Mouse (Mus musculus) heart, postnatal 10 days (tissue): Measurements from ENCODE around the gene Zbtb25. TPM values are rescaled to one million over a fixed set of nuclear protein-coding genes. Genes with fewer than 3 reads are reported as not detected.

ENCODE experiments used
- DNase-seq, 2 experiments: peaks; one replicate each; pipeline ENCODE4 v3.0.0; 2021
- intact Hi-C: fragments of 180-260 bp; cut with DNase I; formaldehyde crosslinking; loops from one replicate; pipeline ENCODE4 v1.15.1; 2025
- total RNA-seq, 2 experiments: library from RNA; stranded (reverse); gene quantifications; 2 replicates each; pipeline ENCODE4 v1.2.3; 2021

Zbtb25 gene
- total RNA-seq: 10 to 100 TPM in 1 of 2 experiments, 1 to 10 TPM in 1; 8.5 to 12.2 TPM

- intact Hi-C loops: no loop called here
- DNase-seq: peak; percentile 86 to 89
Measured at GRCm38 (mm10) chr12:76369206-76369977, at the start of gene Zbtb25. Gene Zbtb25 (minus strand): TSS chr12:76369602.

- intact Hi-C loops: no loop called here
- no peak for DNase-seq
Measured at GRCm38 (mm10) chr12:76418346-76418745, 48.9 kb upstream of the Zbtb25 start.

DNA sequence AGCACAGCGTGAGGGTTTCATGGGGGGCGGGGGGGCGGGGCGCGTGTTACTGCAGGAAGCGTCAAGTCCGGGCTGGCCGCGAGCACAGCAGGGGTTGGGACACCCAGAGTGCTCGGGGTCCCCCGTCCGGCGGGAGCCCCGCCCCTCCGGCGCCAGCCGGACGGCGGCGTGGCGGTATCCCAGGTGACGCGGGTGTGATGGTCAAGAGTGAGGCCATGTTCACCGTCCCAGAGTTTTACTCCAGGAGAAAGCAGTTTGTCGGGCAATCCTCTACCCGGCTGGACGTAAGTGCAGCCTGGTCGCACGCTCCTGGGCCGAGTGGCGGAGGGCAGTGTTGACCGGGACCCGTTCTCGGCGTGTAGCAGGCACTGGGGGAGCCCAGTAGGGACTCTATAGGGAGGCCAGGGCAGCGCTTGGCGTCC lies 48.0 kb upstream of the Zbtb25 start, which contains the start of gene Ppp1r36:
Gene Ppp1r36, plus strand, starts transcription at position 106 of the 422 bp plus-strand sequence.
- DNase-seq: peak; percentile 33 to 35
- intact Hi-C loops: no loop called here

DNA sequence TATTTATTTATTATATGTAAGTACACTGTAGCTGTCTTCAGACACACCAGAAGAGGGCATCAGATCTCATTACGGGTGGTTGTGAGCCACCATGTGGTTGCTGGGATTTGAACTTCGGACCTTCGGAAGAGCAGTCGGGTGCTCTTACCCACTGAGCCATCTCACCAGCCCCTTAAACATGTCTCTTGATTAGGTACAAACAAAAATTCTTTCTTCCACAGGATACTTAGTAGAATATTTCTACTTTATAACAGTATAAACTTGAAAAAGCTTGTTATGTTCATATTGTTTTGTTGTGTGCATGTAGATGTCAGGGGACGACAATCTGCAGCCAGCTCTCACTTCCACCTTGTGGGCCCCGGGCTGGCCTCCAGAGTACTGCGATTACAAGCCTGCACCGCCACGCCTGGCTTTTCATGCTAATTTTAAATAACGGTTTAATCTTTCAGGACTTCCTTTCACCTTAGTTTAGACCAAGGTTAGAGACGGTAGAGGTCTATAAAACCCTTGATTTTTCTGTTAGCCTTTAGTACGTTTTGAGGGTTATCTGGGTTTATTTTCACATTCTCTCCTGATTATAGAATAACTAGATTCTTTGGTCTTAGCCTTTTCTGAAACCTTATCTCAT lies 46.1 kb upstream of the Zbtb25 start:
- intact Hi-C loops: no loop called here
- peak; percentile 43 to 48 for DNase-seq

GRCm38 (mm10) chr12:76409166-76409565 lies 39.8 kb upstream of the Zbtb25 start:
- intact Hi-C loops: no loop called here
- DNase-seq: no peak

DNA sequence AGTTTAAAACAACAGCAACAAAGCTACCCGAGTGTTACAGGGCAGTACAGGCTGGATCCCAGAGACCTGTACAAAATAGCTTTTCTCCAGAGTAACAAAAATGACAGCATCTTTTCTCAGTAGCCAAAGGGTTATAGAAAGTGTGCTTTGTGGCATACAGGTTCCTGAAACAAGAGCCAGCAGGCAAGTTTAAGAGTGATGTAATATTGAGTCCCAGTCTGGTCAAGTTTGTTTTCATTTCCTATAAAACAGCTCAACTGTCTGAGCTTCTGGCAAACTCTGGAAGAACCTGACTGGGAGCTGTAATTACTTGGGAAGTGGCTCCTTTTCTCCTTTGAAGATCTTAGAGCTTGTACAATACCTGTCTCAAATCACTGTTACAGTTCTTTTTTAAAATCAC lies 37.8 kb upstream of the Zbtb25 start:
- intact Hi-C loops: no loop called here
- no peak for DNase-seq

GRCm38 (mm10) chr12:76405971-76406370 lies 36.6 kb upstream of the Zbtb25 start:
- intact Hi-C loops: loop anchor here (2.0 kb wide), 1 partner anchor 67 kb away; no protein-coding TSS in a partner anchor
- DNase-seq: peak; percentile 23 to 28

GRCm38 (mm10) chr12:76405183-76405970 lies 36.0 kb upstream of the Zbtb25 start:
- intact Hi-C loops: loop anchor here (2.0 kb wide), 1 partner anchor 67 kb away; no protein-coding TSS in a partner anchor
- peak; percentile 35 to 45 for DNase-seq

DNA sequence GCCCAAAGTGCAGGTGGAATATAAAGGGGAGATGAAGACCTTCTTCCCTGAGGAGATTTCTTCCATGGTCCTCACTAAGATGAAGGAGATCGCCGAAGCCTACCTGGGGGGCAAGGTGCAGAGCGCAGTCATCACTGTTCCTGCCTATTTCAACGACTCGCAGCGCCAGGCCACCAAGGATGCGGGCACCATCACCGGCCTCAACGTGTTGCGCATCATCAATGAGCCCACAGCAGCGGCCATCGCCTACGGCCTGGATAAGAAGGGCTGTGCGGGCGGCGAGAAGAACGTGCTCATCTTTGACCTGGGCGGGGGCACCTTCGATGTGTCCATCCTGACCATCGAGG lies 35.4 kb upstream of the Zbtb25 start:
- intact Hi-C loops: loop anchor here (2.0 to 5.0 kb wide), 2 partner anchors 68 to 192 kb away; no protein-coding TSS in a partner anchor
- peak in 1 of 2 experiments; percentile 35 for DNase-seq

DNA sequence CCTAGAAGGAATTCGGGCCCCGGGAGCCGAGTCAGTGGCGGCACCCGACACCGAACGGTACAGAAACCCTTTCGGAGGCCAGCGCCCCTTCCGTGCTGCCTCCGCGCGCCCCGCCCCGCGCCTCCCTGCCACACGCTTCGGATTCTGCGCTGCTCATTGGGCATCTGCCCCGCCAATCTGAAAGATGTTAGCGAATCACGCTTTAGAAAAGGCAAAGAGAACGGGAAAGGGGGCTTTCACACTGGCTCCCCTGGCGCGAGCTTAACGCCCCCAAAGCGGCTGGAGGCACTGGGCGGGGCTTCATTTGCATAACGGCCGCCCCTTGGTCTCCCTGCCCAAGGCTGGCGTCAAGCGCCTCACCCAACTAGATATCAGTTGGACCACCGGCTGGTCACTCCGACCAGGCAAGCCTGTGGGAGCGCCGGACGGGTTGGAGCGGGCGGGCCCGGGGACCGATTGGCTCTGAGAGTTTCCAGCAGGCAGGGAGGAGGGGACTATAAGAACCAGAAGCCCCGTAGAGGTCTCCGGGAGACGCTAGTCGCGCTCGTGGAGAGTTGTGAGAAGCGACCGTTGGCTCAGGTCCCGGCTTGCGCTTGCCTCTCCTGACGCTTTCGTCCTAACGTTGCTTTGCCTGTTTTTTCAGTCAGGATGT lies 34.6 kb upstream of the Zbtb25 start, which contains the start of gene Hspa2:
Gene Hspa2, plus strand, starts transcription at position 291 of the 652 bp plus-strand sequence.
- peak; percentile 100 for DNase-seq
- intact Hi-C loops: loop anchor here (2.0 to 5.0 kb wide), 3 partner anchors 33 to 193 kb away; partner anchors contain the start of gene Zbtb1

DNA sequence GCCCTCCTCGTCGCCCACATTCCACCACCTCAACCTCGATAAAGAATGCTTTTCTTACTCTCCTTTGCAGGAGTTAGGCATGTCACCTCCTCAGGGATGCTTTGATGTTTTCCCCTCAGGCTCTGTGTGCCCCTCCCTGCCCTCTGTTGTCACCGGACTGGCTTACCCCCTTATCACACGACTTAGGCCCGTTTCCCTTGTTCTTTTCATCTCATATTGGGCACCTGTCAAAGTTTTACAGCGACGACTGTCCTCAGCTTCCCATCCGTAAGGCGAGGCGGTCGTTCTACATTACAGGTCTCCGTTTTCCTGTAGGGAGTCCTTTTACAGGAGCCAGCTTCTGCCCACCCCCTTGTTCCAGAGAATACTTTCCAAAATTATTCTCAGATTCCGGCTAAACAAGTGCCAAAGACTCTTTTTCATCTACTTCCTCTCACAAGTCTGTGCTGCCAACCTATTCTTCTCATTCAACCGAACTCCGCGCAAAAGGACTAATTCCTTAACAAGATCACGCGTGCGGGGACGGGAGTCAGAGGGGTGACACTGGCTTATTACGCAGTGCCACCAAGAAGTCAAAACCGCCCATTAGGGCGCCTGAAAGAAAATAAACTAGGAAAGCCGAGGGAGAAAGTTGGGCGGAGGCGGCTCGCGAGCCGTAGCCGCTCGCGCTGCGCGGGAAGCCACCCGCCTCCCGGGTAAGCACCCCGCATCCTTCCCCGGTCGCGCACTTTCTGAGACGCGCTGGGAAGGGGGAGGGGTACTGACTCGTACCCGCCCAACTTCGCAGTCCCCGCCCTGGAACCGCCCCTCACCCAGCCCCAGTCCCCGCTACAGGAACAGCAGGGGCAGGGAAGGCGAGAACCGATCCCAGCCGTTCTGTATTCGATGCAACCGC lies 33.8 kb upstream of the Zbtb25 start:
- intact Hi-C loops: loop anchor here (2.0 to 5.0 kb wide), 2 partner anchors 32 to 194 kb away; partner anchors contain the start of gene Zbtb1

DNA sequence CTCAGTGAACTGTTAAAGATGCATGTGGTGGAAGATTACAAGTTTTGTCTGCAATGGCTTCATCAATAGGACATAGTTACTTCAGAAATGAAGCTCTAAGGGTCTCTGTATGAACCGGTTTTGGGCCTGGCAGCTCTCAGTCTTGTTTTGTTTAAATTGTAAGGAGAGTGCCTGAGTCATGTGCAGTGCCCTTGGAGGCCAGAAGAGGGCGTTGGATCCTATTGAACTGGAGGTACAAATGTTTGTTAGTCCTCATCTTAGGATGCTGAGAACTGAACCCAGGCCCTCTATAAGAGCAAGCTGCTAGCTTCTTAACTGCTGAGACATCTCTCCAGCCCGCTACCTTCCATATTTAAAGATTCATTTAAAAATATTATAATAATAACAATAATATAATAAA lies 32.3 kb upstream of the Zbtb25 start:
- DNase-seq: no peak

More for the DNA sequence above, 33.8 kb upstream of the Zbtb25 start:
- DNase-seq: no peak

DNA sequence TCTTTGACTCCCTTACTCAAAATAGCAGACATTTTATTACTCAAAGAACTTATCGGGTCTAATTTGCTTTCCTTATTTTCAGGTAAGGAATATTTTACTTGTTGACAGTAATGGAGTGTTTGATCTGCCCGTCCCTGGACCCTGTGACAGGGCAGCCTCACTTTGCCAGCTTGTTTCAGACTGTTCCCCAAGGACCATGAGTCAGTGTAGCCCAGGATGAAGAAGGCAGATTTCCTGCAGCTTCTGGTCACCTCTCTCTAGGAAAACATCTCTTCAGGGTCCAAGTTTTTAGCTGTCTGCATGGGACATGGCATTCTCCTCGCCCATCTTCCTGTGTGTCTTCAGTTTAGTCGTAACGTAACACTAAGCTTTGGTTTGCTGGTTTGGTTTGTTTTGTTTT lies 27.9 kb upstream of the Zbtb25 start:
- intact Hi-C loops: no loop called here
- DNase-seq: no peak

More for the DNA sequence above, 32.3 kb upstream of the Zbtb25 start:
- intact Hi-C loops: loop anchor here (2.0 to 5.0 kb wide), 2 partner anchors 31 to 196 kb away; partner anchors contain the start of gene Zbtb1

GRCm38 (mm10) chr12:76392979-76393378 lies 23.6 kb upstream of the Zbtb25 start:
- intact Hi-C loops: no loop called here
- DNase-seq: no peak

DNA sequence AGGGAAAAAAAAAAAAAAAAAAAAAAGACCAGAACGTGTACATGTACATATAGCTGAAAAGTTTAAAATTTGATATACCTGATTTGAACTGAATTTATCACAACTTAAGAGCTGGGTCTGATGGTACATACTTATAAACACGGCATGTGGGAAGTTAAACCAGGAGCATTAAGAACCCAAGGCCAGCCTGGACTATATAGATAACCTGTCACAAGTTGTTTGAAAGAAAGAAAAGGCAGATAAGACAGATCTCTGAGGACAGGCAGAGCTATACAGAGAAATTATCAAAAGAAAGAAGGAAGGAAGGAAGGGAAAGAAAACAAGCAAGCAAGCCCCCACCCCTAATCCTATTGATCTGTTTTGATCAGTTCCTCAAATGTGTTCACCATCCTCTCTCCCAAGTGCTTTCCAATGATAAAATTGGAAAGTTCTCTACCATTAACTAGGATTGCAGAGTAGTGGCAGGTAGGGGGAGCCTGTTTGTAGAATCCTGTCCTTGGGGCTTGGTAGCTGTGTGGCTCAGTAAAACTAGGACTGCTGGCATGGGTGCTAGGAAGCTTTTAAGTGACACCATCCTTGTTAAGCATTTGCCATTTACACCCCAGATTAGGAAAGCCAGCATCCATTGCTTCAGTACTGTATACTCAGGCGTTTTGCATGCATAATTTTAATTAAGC lies 22.3 kb upstream of the Zbtb25 start:
- DNase-seq: no peak
- intact Hi-C loops: no loop called here

- DNase-seq: no peak
- intact Hi-C loops: no loop called here
Measured at GRCm38 (mm10) chr12:76388794-76389193, 19.4 kb upstream of the Zbtb25 start.

GRCm38 (mm10) chr12:76385342-76385741 lies 15.9 kb upstream of the Zbtb25 start:
- no peak for DNase-seq
- intact Hi-C loops: no loop called here

- no peak for DNase-seq
- intact Hi-C loops: no loop called here
Measured at GRCm38 (mm10) chr12:76380151-76380550, 10.7 kb upstream of the Zbtb25 start.

DNA sequence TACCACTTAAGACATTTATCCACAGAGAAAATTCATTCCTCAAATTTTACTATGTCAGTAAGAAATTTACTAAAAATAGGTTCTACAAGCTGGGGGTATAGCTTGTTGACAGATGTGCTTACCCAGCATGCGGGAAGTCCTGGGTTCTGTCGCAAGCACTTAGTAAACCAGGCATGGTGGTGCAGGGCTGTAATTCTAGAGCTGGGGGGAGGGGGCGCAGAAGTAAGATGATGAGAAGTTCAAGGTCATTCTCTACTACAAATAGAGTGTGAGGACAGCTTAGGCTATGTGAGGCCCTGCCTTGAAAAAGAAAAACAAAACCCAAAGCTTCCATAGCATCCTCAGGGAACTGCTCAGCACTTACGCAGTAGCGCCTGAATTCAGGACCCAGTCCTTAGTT lies 9.2 kb upstream of the Zbtb25 start:
- intact Hi-C loops: no loop called here
- DNase-seq: no peak
